11 mouse cellular contexts compared by ENCODE assay signal in genomic region chr7:141339215-141339920, GRCm38 (mm10). TPM values are rescaled to one million over a fixed set of nuclear protein-coding genes. Genes with fewer than 3 reads are reported as not detected.
DNase-seq lines count a peak whose midpoint lies in the region; ATAC-seq and TF ChIP-seq lines count a peak whose summit lies in the region.
"Had no signal": no experiment of that assay in that cellular context is flagged by ENCODE, and none has a peak within 500 bp of the region (broad histone marks: within the 10 kb centered on the region; RNA-seq: fewer than 3 reads in every experiment).

No protein-coding gene starts in this region.

- peak overlapping the region; percentile 49 for H3K4me2 ChIP-seq in hindbrain, embryonic 12.5 days (replicated peaks)
- H3K4me2 ChIP-seq in liver, embryonic 12.5 days: peak overlapping the region; percentile 64

- no peak for TF ChIP-seq EP300 in heart, adult 2 months (IDR thresholded peaks at IDR 0.05; ENCODE audit: insufficient read depth, low read depth, low read length)

- TF ChIP-seq POLR2A in heart, adult 2 months (IDR thresholded peaks at IDR 0.05; ENCODE audit: insufficient read depth, low read depth, low read length): no peak

- 52% methylated on average over 20 of the region's 20 CpGs for whole genome bisulfite sequencing in heart, adult 2 months
- WGBS in hindbrain, embryonic 12.5 days: 42% methylated on average over 20 of the region's 20 CpGs
- 42% methylated on average over 20 of the region's 20 CpGs for WGBS in liver, embryonic 12.5 days (ENCODE audit: insufficient replicate concordance)

- intact Hi-C loops in heart, adult 2 months (cut with DNase I): no loop called here

- H3K27me3 ChIP-seq in heart, adult 2 months (ENCODE audit: control insufficient read depth, insufficient read depth, low read length): no peaks in the 10 kb centered on the region
- H3K27me3 ChIP-seq in E14TG2a.4 (ENCODE audit: insufficient read depth, low read length): peaks cover 63% of the 10 kb centered on the region
- H3K27me3 ChIP-seq in hindbrain, embryonic 12.5 days: peaks cover 29% of the 10 kb centered on the region
- peaks cover 37% of the 10 kb centered on the region for H3K27me3 ChIP-seq in liver, embryonic 12.5 days (replicated peaks)

- peak overlapping the region; percentile 54 for H3K27ac ChIP-seq in heart, adult 2 months
- no peak overlapping the region for H3K27ac ChIP-seq in hindbrain, embryonic 12.5 days
- H3K27ac ChIP-seq in liver, embryonic 12.5 days: no peak overlapping the region
- H3K27ac ChIP-seq: macrophage had no signal

- peak overlapping the region; percentile 33; the same call in 1 of the 2 replicates for H3K4me3 ChIP-seq in heart, adult 2 months
- peak overlapping the region; percentile 77 for H3K4me3 ChIP-seq in E14TG2a.4 (replicated peaks; ENCODE audit: low read length)
- H3K4me3 ChIP-seq in hindbrain, embryonic 12.5 days: 0 out of 2 replicates have a peak overlapping the region, but pooled peaks have one; percentile 8
- H3K4me3 ChIP-seq in liver, embryonic 12.5 days: peak overlapping the region; percentile 36

- no peak for TF ChIP-seq CTCF in heart, adult 2 months (IDR thresholded peaks at IDR 0.05)
- TF ChIP-seq CTCF in E14TG2a.4 (conservative IDR thresholded peaks at IDR 0.05; ENCODE audit: low read length): no peak

- H3K9ac ChIP-seq in heart, adult 2 months (ENCODE audit: low read depth, low read length): no peak overlapping the region
- peak overlapping the region; percentile 29; the same call in 1 of the 2 replicates for H3K9ac ChIP-seq in hindbrain, embryonic 12.5 days
- H3K9ac ChIP-seq in liver, embryonic 12.5 days: peak overlapping the region; percentile 53; the same call in 1 of the 2 replicates

- no peak for ATAC-seq in hindbrain, embryonic 12.5 days (ENCODE audit: low FRiP score)
- no peak for ATAC-seq in liver, embryonic 12.5 days

- peaks cover 5% of the 10 kb centered on the region for H3K4me1 ChIP-seq in heart, adult 2 months (ENCODE audit: control insufficient read depth, insufficient read depth, low read length)
- peaks cover 50% of the 10 kb centered on the region for H3K4me1 ChIP-seq in E14TG2a.4 (replicated peaks; ENCODE audit: low read depth, low read length)
- H3K4me1 ChIP-seq in hindbrain, embryonic 12.5 days: peaks cover 8% of the 10 kb centered on the region
- peaks cover 22% of the 10 kb centered on the region for H3K4me1 ChIP-seq in liver, embryonic 12.5 days

- no peaks in the 10 kb centered on the region for H3K36me3 ChIP-seq in heart, adult 2 months (ENCODE audit: control insufficient read depth, insufficient read depth, low read length)
- H3K36me3 ChIP-seq in E14TG2a.4 (ENCODE audit: insufficient read depth, low read length): no peaks in the 10 kb centered on the region
- H3K36me3 ChIP-seq in hindbrain, embryonic 12.5 days: 0 out of 2 replicates have a peak, but pooled peaks cover 6% of the 10 kb centered on the region
- peaks cover 19% of the 10 kb centered on the region; the same call in 1 of the 2 replicates for H3K36me3 ChIP-seq in liver, embryonic 12.5 days

- no peaks in the 10 kb centered on the region for H3K79me2 ChIP-seq in heart, adult 2 months (replicated peaks; ENCODE audit: control insufficient read depth, insufficient read depth, low read length)

- no peaks in the 10 kb centered on the region for H3K9me3 ChIP-seq in E14TG2a.4 (ENCODE audit: low read length)
- H3K9me3 ChIP-seq in hindbrain, embryonic 12.5 days (replicated peaks): no peaks in the 10 kb centered on the region
- H3K9me3 ChIP-seq in liver, embryonic 12.5 days (replicated peaks): no peaks in the 10 kb centered on the region

- DNase-seq in heart, adult 2 months: no peak
- DNase-seq in heart, adult 18-20 months: no peak
- no peak for DNase-seq in layer of hippocampus, postnatal 14 days (ENCODE audit: low spot score in 2 of 2)
- DNase-seq in adrenal gland, postnatal 14 days: no peak
- DNase-seq in frontal cortex, postnatal 36 days (ENCODE audit: low spot score in 2 of 2): no peak
- DNase-seq: cerebellum, adult 9-11 months had no signal

RNA-seq across cellular contexts. Expression of gene Eps8l2, which starts 0.7 kb away (rescaled TPM):
- total RNA-seq in heart, adult 2 months (2021): 1 to 10 TPM; 3.8 to 4.3 TPM
- 5.8 and 8.9 TPM in 2 replicates for polyA plus RNA-seq in heart, adult 2 months (2012; rRNA removed)
- total RNA-seq in heart, adult 18-20 months (2021): 1 to 10 TPM; 1.7 to 3.0 TPM
- polyA plus RNA-seq in hindbrain, embryonic 12.5 days (2016; fragmentation: Nextera tagmentation; extraction: Ambion mirVana): 2.6 and 2.7 TPM in 2 replicates
- polyA plus RNA-seq in liver, embryonic 12.5 days (2016; fragmentation: Nextera tagmentation; extraction: Ambion mirVana): 4.9 and 5.6 TPM in 2 replicates
- 1 to 10 TPM; 5.5 to 7.8 TPM for total RNA-seq in layer of hippocampus, postnatal 14 days (2021)
- total RNA-seq in adrenal gland, postnatal 14 days (2021): 5.1 and 5.5 TPM in 2 replicates
- polyA plus RNA-seq: macrophage had no signal

RNA-seq across cellular contexts. Expression of gene Tmem80, which starts 11.8 kb away (rescaled TPM):
- 10 to 100 TPM; 13.5 to 14.9 TPM for total RNA-seq in heart, adult 2 months (2021)
- 28.9 and 34.5 TPM in 2 replicates for polyA plus RNA-seq in heart, adult 2 months (2012; rRNA removed)
- total RNA-seq in heart, adult 18-20 months (2021): 10 to 100 TPM; 14.6 to 15.7 TPM
- 60.5 and 66.9 TPM in 2 replicates for polyA plus RNA-seq in hindbrain, embryonic 12.5 days (2016; fragmentation: Nextera tagmentation; extraction: Ambion mirVana)
- 24.3 and 24.8 TPM in 2 replicates for polyA plus RNA-seq in liver, embryonic 12.5 days (2016; fragmentation: Nextera tagmentation; extraction: Ambion mirVana)
- 10 to 100 TPM; 30.2 to 30.8 TPM for total RNA-seq in layer of hippocampus, postnatal 14 days (2021)
- total RNA-seq in adrenal gland, postnatal 14 days (2021): 22.9 and 25.6 TPM in 2 replicates

RNA-seq across cellular contexts. Expression of gene Deaf1, which starts 11.9 kb away (rescaled TPM):
- total RNA-seq in heart, adult 2 months (2021): 10 to 100 TPM; 10.8 to 13.5 TPM
- 9.7 and 9.8 TPM in 2 replicates for polyA plus RNA-seq in heart, adult 2 months (2012; rRNA removed)
- 10 to 100 TPM; 11.7 to 12.6 TPM for total RNA-seq in heart, adult 18-20 months (2021)
- polyA plus RNA-seq in hindbrain, embryonic 12.5 days (2016; fragmentation: Nextera tagmentation; extraction: Ambion mirVana): 96.5 and 96.6 TPM in 2 replicates
- 24.7 and 25.6 TPM in 2 replicates for polyA plus RNA-seq in liver, embryonic 12.5 days (2016; fragmentation: Nextera tagmentation; extraction: Ambion mirVana)
- total RNA-seq in layer of hippocampus, postnatal 14 days (2021): 100 to 1,000 TPM; 180 to 199 TPM
- 32.5 and 41.2 TPM in 2 replicates for total RNA-seq in adrenal gland, postnatal 14 days (2021)

RNA-seq across cellular contexts. Expression of gene Drd4, which starts 47.6 kb away (rescaled TPM):
- not detected for total RNA-seq in heart, adult 2 months (2021)
- 0.04 TPM in 1 of 2 replicates, not detected in the other for polyA plus RNA-seq in heart, adult 2 months (2012; rRNA removed)
- not detected for total RNA-seq in heart, adult 18-20 months (2021)
- 0.81 and 0.86 TPM in 2 replicates for polyA plus RNA-seq in hindbrain, embryonic 12.5 days (2016; fragmentation: Nextera tagmentation; extraction: Ambion mirVana)
- 0.04 and 0.07 TPM in 2 replicates for polyA plus RNA-seq in liver, embryonic 12.5 days (2016; fragmentation: Nextera tagmentation; extraction: Ambion mirVana)
- under 1 TPM; 0.31 to 0.32 TPM for total RNA-seq in layer of hippocampus, postnatal 14 days (2021)
- total RNA-seq in adrenal gland, postnatal 14 days (2021): 1.1 and 2.3 TPM in 2 replicates
- total RNA-seq: CH12.LX had no signal
- polyA plus RNA-seq: macrophage had no signal

RNA-seq across cellular contexts. Expression of gene Taldo1, which starts 52.6 kb away (rescaled TPM):
- 100 to 1,000 TPM; 110 to 116 TPM for total RNA-seq in heart, adult 2 months (2021)
- 132 and 135 TPM in 2 replicates for polyA plus RNA-seq in heart, adult 2 months (2012; rRNA removed)
- 100 to 1,000 TPM; 106 to 141 TPM for total RNA-seq in heart, adult 18-20 months (2021)
- polyA plus RNA-seq in hindbrain, embryonic 12.5 days (2016; fragmentation: Nextera tagmentation; extraction: Ambion mirVana): 352 and 355 TPM in 2 replicates
- 516 and 525 TPM in 2 replicates for polyA plus RNA-seq in liver, embryonic 12.5 days (2016; fragmentation: Nextera tagmentation; extraction: Ambion mirVana)
- 100 to 1,000 TPM; 129 to 140 TPM for total RNA-seq in layer of hippocampus, postnatal 14 days (2021)
- total RNA-seq in adrenal gland, postnatal 14 days (2021): 479 and 481 TPM in 2 replicates

Comparison
In these comparisons a context has a peak if more than half of its experiments do, and no peak if none do; other contexts are left out.
1. H3K4me3 ChIP-seq: peak in every context shown above with its lines; median percentile 77 in E14TG2a.4; 36 in liver, embryonic 12.5 days; 33 in heart, adult 2 months; 8 in hindbrain, embryonic 12.5 days.